ENCODE assay signal across 8 mouse cellular contexts in genomic region chr11:85925294-85925743, GRCm38 (mm10). TPM values are rescaled to one million over a fixed set of nuclear protein-coding genes. Genes with fewer than 3 reads are reported as not detected.
DNase-seq lines count a peak whose midpoint lies in the region; ATAC-seq lines count a peak whose summit lies in the region.

No protein-coding gene starts in this region.

- peaks cover 34% of the 10 kb centered on the region for H3K27me3 ChIP-seq in forebrain, embryonic 16.5 days (replicated peaks; ENCODE audit: control insufficient read depth, insufficient read depth, low read length)
- H3K27me3 ChIP-seq in hindbrain, embryonic 16.5 days (replicated peaks; ENCODE audit: control insufficient read depth, insufficient read depth, low read length) = peaks cover 28% of the 10 kb centered on the region
- peaks cover 57% of the 10 kb centered on the region for H3K27me3 ChIP-seq in midbrain, embryonic 13.5 days

- peak overlapping the region; percentile 29 for H3K4me2 ChIP-seq in forebrain, embryonic 16.5 days (ENCODE audit: low read length)
- peak overlapping the region; percentile 47 for H3K4me2 ChIP-seq in hindbrain, embryonic 16.5 days (ENCODE audit: low read length)
- H3K4me2 ChIP-seq in midbrain, embryonic 13.5 days (replicated peaks) = peak overlapping the region; percentile 46

- H3K27ac ChIP-seq in forebrain, embryonic 16.5 days (ENCODE audit: low read length) = no peak overlapping the region
- no peak overlapping the region for H3K27ac ChIP-seq in hindbrain, embryonic 16.5 days (ENCODE audit: low read depth, low read length)
- H3K27ac ChIP-seq in midbrain, embryonic 13.5 days = no peak overlapping the region; the same call in 1 of the 2 replicates

- H3K4me1 ChIP-seq in forebrain, embryonic 16.5 days (replicated peaks; ENCODE audit: control insufficient read depth, insufficient read depth, low read length) = peaks cover 13% of the 10 kb centered on the region
- H3K4me1 ChIP-seq in hindbrain, embryonic 16.5 days (ENCODE audit: control insufficient read depth, insufficient read depth, low read depth, low read length) = peaks cover 6% of the 10 kb centered on the region; the same call in 1 of the 2 replicates
- H3K4me1 ChIP-seq in midbrain, embryonic 13.5 days (replicated peaks) = peaks cover 16% of the 10 kb centered on the region

- 9% methylated on average over 19 of the region's 19 CpGs for WGBS in forebrain, embryonic 16.5 days
- 3% methylated on average over 19 of the region's 19 CpGs for WGBS in hindbrain, embryonic 16.5 days
- WGBS in midbrain, embryonic 13.5 days = 9% methylated on average over 19 of the region's 19 CpGs

- H3K9me3 ChIP-seq in forebrain, embryonic 16.5 days (ENCODE audit: control insufficient read depth, low read length) = no peaks in the 10 kb centered on the region
- no peaks in the 10 kb centered on the region for H3K9me3 ChIP-seq in hindbrain, embryonic 16.5 days (ENCODE audit: control insufficient read depth, low read length)
- no peaks in the 10 kb centered on the region for H3K9me3 ChIP-seq in midbrain, embryonic 13.5 days

- ATAC-seq in monocyte, adult 5-6 weeks (replicated peaks; ENCODE audit: insufficient number of reproducible peaks, low FRiP score, low TSS enrichment, poor library complexity, severe bottlenecking) = no peak
- peak; percentile 10; the same call in 1 of the 2 replicates for ATAC-seq in forebrain, embryonic 16.5 days
- ATAC-seq in hindbrain, embryonic 16.5 days = no peak
- ATAC-seq in midbrain, embryonic 13.5 days = no peak; the same call in 1 of the 2 replicates

- DNase-seq in monocyte, adult 2 months (ENCODE audit: low read depth in 1 of 2, low spot score in 2 of 2) = peak; percentile 8 to 9
- peak; percentile 50 for DNase-seq in brain, adult 2 months (ENCODE audit: low read depth, low spot score)
- DNase-seq in left cerebral cortex, postnatal 4 days = peak; percentile 14
- no peak for DNase-seq in thymus, postnatal 36 days

- H3K36me3 ChIP-seq in forebrain, embryonic 16.5 days (ENCODE audit: control insufficient read depth, insufficient read depth) = no peaks in the 10 kb centered on the region
- H3K36me3 ChIP-seq in hindbrain, embryonic 16.5 days (ENCODE audit: control insufficient read depth, insufficient read depth, low read length) = no peaks in the 10 kb centered on the region
- H3K36me3 ChIP-seq in midbrain, embryonic 13.5 days = no peaks in the 10 kb centered on the region

- peak overlapping the region; percentile 10 for H3K4me3 ChIP-seq in forebrain, embryonic 16.5 days (replicated peaks; ENCODE audit: low read length)
- H3K4me3 ChIP-seq in hindbrain, embryonic 16.5 days (ENCODE audit: low read length) = peak overlapping the region; percentile 18
- peak overlapping the region; percentile 23 for H3K4me3 ChIP-seq in midbrain, embryonic 13.5 days (replicated peaks)

- intact Hi-C loops in left cerebral cortex, postnatal 4 days (cut with DNase I) = no loop called here

- H3K9ac ChIP-seq in forebrain, embryonic 16.5 days (replicated peaks; ENCODE audit: low read depth, low read length) = no peak overlapping the region
- H3K9ac ChIP-seq in hindbrain, embryonic 16.5 days (ENCODE audit: low read depth, low read length) = peak overlapping the region; percentile 30; the same call in 1 of the 2 replicates
- no peak overlapping the region; the same call in 1 of the 2 replicates for H3K9ac ChIP-seq in midbrain, embryonic 13.5 days (replicated peaks)

RNA-seq across cellular contexts. Expression of gene Tbx4, which starts 39.1 kb away (rescaled TPM):
- total RNA-seq in monocyte, adult 5-6 weeks (2017) = not detected in 3 replicates
- 0.23 and 0.26 TPM in 2 replicates for polyA plus RNA-seq in forebrain, embryonic 16.5 days (2015; fragmentation: Nextera tagmentation; extraction: Ambion mirVana)
- polyA plus RNA-seq in hindbrain, embryonic 16.5 days (2015; fragmentation: Nextera tagmentation; extraction: Ambion mirVana) = 0.40 TPM in 2 replicates
- total RNA-seq in left cerebral cortex, postnatal 4 days (2021) = under 1 TPM; 0.12 to 0.38 TPM
- polyA plus RNA-seq in midbrain, embryonic 13.5 days (2015; fragmentation: Nextera tagmentation; extraction: Ambion mirVana) = 0.20 and 0.26 TPM in 2 replicates

Comparison
In these comparisons a context has a peak if more than half of its experiments do, and no peak if none do; other contexts are left out.
1. DNase-seq: peak in monocyte, adult 2 months (2 of 2), brain, adult 2 months (single experiment) and left cerebral cortex, postnatal 4 days (single experiment); none in thymus, postnatal 36 days (0 of 2).
2. Peak in every context shown above with its lines, with median percentiles within 50 percentile points of each other: H3K4me2 ChIP-seq and H3K4me3 ChIP-seq.